Mouse (Mus musculus) mature B cell (primary cell): ENCODE results near the gene Dip2b.

Source experiments
- in situ Hi-C: fragments of 300-500 bp; cut with MboI; formaldehyde crosslinking; loops from 2 replicates; pipeline ENCODE4 v1.14.3; 2019

The Dip2b gene

DNA sequence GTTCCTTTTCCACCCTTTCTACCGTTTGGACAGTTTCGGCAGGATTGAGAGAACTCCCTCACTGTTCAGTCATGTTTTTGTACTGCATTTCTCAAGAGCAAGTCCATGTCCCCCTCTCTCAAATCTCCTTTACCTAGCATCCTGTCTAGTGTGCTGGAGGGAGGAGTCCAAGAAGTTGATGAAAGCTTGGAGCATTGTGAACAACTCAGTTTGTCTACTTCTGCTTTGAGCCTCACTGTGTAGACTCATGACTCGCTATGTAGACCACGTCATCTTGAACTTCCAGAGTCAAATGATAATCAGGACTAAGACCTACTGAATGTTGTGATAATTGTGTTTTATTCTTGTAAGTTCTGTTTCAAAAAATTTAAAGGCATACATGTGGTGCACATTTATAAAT is 46.4 kb downstream of the Dip2b start:
- in situ Hi-C loops: no loop called here

DNA sequence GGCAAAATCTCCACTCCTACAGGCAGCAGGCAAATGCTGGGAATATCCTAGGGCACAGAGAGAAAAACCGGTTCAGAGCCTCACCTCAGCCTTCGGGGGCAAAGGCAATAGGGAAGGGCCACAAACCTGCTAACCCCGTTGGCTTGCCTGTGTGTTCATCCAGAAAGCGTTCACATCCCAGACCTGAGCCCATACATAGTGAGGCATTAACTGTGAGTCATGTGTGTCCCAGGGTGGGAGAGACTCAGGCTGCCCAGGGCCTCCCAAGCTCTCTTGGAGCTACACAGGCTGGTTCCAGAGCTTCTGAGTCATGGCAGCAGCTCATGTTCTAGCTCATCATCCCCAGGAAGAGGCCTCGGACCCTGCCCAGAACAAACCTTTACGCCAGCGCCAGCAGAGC is 49.6 kb downstream of the Dip2b start:
- in situ Hi-C loops: no loop called here

DNA sequence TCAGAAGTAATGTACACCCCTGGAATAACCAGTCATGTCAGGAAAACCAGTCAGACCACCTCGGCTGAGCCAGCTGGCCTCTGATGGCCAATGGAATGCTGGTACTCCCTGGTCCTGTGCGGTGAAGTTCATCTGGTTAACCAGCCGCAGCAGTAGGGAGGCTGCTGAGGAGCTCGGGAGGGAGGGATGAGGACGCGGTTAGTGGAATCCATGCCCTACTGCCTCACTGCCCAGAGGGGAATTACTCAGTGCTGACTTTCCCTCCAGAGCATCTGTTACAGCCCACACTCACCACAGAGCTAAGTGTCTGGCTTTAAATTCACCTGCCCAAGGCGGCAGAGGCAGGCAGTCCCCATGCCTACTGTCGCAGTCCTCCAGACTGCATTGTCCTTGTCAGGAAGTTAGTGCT is 51.2 kb downstream of the Dip2b start:
- in situ Hi-C loops: no loop called here

DNA sequence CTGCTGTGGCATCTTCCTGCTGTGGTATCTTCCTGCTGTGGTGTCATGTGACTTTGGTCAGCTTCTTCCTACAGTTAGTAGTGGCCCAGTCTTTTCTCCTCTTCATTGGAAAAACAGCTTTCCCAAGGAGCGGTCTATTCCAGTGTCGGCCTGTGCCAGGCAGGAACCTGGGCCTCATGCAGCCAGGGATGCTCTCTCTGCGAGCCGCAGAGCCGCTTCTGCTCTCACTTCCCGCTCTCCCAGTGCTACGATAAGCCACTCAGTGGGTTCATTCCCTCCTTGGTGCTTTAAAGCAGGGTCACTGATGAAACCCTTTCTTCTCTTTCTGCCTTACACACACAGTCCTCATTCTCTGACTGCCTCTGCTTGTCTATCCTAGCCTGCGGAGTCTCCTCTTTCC is 53.4 kb downstream of the Dip2b start:
- in situ Hi-C loops: no loop called here

DNA sequence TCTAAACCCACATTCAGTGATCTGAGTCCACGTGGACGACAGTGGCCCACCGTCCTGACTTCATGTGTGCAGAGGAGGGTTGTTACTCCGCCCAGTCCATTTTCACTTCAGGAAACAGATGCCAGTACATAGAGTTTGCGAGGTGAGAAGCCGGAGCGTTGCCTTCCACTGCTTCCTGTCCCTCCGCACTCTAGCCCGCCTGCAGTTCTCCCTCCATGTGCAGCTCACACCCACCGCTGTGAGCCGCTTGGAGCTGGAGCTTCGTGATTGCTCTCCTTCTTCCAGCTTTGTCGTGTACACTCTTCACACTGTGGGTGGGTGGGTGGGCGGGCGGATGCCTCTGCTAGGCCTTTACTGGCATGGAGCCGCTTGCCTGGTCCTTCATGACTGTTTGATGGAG is 53.8 kb downstream of the Dip2b start:
- in situ Hi-C loops: no loop called here

DNA sequence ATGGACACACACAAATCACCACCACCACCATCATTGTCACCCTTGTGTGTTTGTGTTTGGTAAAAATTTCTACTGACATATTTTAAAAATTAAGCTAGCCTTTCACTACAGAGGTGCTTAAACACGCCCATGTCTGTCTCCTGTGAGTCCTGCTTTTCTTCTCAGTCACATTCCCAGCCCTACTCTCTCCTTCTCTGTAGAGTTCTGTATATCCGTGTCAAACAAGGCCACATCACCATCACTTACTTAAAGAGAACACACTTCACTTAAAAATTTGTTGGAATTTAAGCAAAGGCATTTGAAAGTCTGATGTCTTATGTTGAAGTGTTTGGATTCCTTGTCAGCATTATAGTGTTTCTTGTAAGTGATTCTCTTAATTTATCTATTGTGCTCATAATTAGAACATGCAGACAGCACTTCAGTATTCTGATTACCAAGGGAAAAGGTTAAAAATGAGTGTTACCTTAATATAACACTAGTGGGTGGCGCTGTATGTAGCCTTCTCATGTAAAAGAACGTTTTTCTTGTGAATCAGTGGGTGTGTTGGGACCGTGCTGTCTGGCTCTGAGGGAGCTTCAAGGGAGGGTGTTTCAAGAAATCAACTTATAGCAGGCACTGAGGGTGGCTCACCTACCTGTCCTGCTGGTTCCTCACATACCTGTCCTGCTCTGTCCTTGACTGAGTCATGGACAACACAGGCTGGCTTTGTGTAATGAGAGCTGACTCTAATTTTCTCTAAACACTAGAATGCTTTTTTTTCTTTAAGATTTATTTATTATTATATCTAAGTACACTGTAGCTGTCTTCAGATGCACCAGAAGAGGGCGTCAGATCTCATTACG is 58.3 kb downstream of the Dip2b start:
- in situ Hi-C loops: no loop called here

DNA sequence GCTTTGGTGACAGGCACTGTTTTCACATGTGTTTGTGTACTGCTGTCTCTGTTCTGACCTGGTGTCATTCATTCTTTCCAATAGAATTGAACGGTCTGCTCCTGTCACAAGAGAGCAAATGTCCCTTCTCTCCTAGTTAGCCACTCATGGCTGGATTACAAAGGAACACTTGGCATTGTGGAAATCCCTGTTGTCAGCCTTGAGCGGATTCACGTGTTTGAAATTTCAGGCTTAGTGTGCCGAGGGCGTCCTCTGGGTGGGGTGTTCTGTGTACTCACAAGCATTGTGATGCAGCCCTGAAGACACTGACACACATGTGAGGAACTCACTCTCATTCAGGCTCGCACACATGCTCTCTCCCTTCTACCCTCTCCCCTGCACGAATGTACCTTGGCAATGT is 61.9 kb downstream of the Dip2b start:
- in situ Hi-C loops: no loop called here

DNA sequence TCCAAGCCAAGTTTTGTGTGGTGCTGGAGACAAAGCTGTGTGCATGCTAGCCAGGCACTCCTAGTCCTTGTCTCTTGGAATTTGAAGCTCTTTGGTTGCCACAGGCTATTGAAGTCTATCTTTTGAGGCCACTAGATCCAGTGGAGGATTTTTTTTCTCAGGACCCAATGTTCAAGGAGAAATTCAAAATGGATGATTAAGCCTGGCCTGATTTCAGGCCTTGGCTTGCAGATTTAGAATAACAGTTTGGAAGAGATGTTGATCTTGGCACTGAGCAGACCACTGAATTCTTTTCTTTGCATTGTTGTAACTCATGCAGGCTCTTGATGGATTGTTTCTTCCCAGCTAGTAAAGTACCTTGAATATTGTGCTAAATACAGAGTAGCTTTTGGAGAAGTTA is 62.7 kb downstream of the Dip2b start:
- in situ Hi-C loops: no loop called here

DNA sequence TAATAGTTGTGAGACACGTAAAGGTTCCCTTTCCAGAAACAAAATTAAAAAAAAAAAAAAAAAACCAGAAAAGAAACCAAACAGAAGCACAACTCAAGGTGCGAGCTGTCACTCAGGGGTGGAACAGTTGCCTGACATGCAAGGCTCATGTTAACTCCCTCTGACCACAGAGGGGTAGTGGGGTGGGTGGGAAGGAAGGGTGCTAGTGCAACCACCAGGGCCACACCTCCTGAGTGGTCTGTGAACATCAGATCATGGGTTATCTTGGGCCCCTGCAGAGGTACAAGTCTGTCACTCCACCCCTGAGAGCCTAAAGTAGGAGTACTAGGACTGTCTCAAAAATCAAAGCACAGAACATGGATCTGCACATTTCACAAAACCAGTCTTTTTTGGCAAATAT is 65.7 kb downstream of the Dip2b start:
- in situ Hi-C loops: no loop called here

DNA sequence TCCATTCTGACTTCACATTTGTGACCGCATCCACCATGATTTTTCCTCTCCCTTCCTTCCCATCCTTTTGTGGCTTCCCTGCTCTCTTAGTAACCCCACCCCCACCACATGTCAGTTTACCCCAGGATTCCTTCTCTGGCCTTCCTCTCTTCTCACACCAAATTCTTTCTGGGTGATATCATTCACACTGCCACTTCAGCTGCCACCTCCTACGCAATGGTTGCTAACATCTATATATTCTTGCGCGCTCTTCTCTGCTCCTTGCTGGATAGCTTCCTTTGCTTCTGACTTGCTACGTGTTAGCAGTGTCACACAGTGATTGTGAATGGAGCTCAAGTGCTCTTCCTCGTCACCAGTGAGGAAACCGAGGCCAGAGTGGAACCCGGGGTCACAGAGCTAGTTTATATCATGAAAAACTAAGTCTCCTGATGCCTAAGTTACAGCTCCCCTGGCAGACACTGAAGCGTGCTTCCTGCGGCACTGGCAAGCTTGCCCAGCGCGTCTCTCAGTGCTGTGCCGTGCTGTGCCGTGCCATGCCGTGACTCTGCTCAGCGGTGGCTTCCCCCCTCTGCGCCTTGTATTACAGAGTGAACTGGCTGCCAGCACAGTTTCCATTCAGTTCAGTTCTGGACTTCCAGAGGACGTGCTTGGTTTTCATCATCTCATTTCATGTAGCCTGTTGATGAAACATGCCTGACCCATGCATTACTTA is 69.8 kb downstream of the Dip2b start:
- in situ Hi-C loops: no loop called here

DNA sequence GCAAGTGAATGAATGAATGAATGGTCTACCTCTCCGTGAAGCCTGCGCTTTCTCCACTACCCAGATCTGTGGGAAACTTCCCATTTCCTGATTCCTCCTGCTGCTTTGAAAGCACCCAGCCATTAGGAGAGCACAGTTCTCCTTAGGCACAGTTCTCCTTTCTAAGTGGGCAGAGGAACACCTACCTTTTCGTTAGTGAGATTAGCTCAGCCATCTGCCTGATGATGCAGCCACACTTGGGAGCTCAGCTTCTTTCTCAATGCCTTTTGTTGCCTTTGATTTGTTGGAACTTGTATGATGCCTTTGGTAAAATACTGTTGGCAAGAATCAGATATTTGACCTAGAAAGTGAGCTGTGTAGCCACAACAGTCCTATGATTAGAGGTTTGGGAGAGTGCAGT is 71.5 kb downstream of the Dip2b start:
- in situ Hi-C loops: no loop called here

DNA sequence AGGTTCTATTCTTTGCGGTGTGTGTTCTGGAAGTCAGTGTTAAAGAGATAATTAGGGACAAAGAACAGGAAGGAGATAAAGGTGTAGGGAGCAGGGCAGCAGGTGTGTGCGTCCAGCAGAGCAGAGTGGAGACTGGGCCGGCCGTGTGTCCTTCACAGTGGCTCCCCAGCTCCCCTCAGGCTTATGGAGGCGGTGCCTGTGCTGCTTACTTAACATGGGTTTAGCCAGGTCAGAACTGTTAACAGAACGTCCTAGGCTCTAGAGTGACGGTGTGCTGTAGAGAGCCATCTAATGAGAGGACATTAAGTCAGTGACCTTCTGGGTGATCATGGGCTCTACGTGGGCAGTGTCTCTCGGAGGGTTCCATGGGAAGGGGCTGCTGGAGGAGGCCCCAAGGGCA is 73.4 kb downstream of the Dip2b start:
- in situ Hi-C loops: no loop called here

DNA sequence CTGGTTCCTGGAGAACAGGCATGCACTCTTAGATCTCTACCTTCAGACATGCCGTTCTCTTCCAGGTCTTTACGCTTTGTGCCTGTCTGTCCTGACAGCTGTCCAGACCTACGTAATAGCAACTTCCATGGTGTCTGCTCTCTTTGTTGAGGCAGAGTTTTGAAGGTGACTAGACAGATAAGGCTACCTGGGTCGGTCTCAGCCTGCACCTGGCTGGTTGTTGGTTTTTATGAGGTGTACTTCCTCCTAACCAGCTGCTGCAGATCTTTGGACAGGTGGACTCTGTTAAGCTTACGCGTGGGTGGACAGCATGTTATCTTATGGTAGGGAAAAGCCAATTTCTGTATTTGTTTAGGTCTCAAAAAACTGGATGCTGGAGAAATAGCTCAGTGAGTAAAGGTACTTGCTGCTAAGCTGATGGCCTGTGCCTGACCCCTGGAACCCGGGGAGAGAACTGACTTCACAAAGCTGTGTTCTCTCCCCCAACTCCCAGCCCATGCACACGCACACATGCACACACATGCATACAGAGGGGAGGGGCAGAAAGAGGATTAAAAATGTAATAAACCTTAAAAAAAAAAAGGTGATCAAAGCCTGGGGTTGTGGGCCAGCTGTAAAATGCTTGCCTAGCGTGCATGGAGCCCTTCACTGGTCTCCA is 74.0 kb downstream of the Dip2b start:
- in situ Hi-C loops: no loop called here

DNA sequence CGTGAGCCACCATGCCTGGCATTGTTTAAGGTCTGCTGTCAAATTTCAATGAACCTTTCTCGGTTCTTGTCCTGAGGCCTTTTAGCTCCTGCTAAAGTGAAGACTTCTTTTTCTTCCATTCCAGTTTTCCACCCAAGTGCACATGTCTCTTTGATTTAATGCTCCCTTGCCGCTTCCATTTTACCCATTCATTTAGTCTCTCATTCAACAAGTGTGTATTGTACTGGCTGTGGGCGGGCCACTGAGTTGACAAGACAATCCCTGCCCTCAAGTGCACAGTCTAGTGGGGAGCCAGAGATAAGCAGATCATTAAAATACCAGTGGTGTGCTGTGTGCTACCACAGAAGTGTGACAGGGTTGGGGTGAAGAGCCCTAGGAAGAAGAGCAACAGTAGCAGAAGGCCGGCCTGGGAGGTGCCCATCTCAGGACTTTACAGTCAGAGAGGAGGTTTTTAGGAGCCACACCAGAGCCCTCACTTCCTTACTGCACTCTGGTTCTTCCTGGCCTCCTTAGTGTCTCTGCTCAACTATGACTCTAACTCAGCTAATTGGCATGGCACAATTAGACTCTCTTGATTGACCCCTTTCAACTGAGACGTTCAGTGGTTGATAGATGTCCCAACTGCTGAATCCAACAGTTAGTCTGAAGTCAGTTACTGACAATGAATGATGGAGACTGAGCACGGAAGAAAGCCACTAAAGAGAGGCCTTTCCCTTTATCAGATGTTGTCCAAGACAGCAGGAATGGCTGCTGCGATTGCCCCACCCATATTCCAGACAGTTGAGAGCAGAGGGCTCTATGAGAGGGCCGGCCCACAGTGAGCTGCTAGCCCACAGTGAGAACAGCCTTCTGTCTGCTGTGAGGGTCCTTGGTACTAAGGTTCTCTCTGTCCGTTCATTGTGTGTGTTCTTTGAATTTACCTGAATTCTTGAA is 75.1 kb downstream of the Dip2b start:
- in situ Hi-C loops: no loop called here

DNA sequence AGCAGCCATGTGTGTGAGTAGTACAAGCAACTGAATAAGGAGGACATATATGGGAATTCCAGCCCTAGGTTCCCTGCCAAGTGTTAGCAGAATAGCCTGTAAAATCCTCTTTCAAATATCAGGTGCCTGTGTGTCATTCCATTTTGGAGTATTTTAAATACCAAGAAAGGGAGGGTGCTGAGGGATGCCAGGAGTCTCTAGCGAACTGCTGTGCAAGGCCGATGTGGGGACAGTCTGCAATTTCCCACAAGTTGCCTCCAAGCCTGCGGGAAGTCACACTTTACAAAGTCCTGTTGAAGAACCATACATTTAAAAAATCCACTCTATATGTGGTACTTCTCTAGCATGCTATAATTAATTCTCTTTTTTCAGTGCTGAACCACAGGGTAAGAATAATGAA is 77.0 kb downstream of the Dip2b start:
- in situ Hi-C loops: no loop called here

DNA sequence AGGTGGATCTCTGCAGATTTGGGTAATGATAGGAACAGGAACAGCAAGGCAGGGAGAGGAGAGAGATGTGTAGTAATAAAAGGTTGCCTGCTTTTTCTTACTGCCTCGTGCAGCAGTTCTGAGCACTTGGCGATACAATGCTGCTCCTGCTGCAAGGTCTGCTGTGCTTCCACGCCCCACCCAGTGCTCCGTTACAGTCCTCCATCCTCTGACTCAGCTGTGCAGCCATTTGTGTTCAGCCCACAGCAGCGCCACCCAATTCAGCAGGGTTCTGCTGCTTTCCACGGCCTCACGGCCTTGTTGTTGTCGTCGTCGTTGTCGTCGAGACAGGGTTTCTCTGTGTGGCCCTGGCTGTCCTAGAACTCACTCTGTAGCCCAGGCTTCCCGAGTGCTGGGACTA is 77.9 kb downstream of the Dip2b start:
- in situ Hi-C loops: no loop called here

DNA sequence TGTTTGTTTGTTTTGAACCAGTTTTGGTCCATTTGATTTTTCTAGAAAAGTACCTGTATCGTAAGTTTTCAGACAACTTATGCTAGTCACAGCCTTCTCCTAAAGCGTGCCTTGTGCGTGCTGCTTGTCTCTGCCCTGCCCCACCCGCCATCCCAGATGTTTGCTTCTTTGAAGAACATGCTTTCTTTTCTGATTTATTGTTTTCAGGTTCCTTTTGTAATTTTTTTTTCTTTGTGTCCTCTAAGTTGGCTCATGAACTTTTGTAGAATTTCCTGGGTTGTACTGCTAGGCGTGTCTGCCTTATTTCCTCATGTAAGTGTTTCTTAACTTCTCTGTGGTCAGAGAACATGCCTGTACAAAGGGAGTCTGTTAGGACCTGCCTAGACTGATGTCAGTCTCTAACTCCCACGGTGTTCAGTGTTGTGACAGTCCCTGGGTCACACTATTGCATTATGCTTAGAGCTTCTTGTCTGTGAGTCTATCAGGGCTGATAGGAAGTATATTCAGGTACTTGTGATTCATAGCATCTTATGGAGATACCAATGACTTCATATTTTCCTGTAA is 80.8 kb downstream of the Dip2b start:
- in situ Hi-C loops: no loop called here

DNA sequence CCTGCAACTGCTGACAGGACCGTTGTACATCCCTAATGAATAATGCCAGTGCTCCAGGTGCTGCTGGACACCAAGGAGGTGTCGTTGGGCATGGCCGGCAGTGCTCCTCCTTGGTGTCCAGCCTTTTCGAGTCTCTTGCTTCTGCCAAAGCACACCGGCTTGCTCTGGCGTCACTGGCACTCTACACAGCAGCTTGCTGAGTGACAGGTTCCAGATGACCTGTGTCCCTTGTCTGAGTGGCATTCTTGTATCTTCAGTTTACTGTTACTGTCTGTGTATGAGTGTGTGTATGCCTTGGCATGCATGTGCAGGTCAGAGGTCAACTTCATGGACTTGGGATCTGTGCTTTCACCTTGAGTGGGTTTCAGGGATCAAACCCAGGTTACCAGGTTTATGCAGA is 83.0 kb downstream of the Dip2b start:
- in situ Hi-C loops: no loop called here

DNA sequence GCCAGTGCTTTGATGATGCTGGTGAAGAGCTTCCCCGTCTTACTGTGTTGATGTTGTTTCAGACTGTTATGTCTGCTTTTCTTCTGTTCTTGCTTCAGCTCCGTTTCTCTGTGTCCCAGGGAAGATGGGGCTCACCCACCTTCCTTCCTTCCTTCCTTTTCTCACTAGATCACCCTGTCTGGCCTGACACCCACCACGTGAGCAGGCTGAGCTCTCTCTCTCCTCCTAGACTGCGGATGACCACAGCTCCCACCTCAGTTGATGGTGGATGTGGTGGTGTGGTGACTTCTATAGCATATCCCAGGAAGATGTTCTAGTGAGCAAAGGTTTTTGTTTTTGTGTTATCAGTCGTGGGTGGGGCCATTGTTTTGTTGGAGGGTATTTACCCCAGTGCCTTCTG is 85.4 kb downstream of the Dip2b start:
- in situ Hi-C loops: no loop called here

DNA sequence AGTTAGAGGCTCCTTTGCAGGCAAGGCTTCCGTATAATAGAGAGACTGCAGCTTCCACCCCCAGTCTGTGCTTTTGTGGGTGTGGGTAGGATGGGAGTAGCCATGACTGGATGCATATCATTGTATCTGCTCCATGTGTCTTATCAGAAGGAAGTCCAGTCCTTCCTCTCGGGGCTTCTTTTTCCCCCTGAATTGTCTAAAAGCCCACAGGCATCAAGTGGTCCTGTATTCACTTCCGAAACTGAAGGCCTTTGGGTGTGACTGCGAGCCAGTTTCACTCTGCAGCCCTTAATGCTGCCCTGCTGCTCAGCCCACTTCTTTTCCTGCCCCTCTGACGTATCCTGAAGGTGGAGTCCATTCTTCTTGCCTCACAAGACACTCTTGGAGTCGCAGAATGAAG is 86.8 kb downstream of the Dip2b start:
- in situ Hi-C loops: loop anchor here (5.0 kb wide), 1 partner anchor 88 kb away; the partner anchor contains the start of gene Dip2b

DNA sequence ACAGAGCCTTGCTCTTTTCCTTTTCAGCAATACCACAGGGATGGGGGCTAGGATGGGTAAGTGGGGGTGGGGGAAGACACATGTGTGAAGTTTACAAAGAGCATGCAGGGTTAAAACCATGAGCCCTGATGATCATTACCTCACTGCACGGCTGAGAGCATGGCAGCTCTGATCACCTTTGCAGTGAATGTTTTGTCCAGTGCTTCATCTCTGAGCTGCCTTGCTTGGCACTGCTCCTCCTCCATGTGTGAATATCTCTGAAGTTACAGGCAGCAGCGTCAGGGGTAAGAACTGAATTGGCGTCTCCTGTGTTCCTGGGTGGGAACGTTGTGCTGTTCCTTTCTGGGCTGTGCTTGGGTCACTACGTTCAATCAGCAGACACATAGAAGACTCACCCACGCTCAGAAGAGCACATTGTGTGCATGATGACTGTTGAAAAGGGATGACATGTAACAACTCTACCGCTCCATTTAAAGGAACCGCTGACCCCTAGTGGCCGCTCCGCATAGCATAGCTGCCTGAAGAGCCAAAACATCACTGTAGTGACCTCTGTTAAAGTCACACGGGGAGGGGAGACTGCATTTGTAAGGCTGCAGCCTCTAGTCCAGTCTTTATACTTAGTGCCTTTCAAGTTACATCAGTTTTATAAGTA is 88.1 kb downstream of the Dip2b start:
- in situ Hi-C loops: loop anchor here (5.0 kb wide), 1 partner anchor 89 kb away; the partner anchor contains the start of gene Dip2b
